In the genomic region with DNA sequence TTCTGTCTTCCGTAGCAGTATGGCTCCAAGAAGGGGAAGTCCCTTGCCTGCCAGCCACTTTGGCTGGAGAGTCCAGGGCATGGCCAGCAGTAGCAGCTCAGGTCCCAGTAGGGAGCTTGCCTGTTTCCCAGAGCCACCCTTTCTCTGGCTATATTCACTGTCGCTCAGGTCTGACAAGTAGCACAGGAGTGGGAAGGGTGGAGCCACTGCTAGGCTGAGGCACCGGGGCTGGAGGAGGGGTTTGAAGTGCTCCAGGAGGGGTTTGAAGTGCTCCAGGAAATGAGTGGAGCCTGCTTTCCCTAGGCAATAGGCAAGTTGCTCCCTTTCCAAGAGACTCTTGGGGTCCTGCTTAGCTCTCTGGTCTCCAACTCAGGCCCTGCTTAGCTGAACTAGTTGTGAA, we compare ENCODE assay signal across 22 mouse cellular contexts. TPM values are rescaled to one million over a fixed set of nuclear protein-coding genes. Genes with fewer than 3 reads are reported as not detected.
A peak's percentile ranks its signal among the peaks of the same experiment; 100 is the strongest.
DNase-seq lines count a peak whose midpoint lies in the region; ATAC-seq and TF ChIP-seq lines count a peak whose summit lies in the region.
"Had no signal": no experiment of that assay in that cellular context is flagged by ENCODE, and none has a peak within 500 bp of the region (broad histone marks: within the 10 kb centered on the region; RNA-seq: fewer than 3 reads in every experiment).

A gene (minus strand): TSS at position 190 of the 400 bp plus-strand sequence.

- H3K9me3 ChIP-seq in lung, postnatal 0 days (ENCODE audit: low read length), result no peaks in the 10 kb centered on the region
- H3K9me3 ChIP-seq: forebrain, embryonic 15.5 days; heart, embryonic 13.5 days; hindbrain, embryonic 15.5 days; midbrain, embryonic 12.5 days; neural tube, embryonic 13.5 days had no signal

- no peak for TF ChIP-seq CTCF in lung, postnatal 0 days (IDR thresholded peaks at IDR 0.05)

- 49% methylated on average over 3 of the region's 3 CpGs for WGBS in lung, postnatal 0 days

- peak; percentile 90 for ATAC-seq in lung, postnatal 0 days
- no peak for ATAC-seq in inflammation-experienced regulatory T-cells, adult 6 months
- ATAC-seq in megakaryocyte-erythroid progenitor cell, adult 5-6 weeks (replicated peaks; ENCODE audit: low FRiP score, low TSS enrichment, poor library complexity, severe bottlenecking), result no peak
- ATAC-seq: forebrain, embryonic 15.5 days had no signal

- TF ChIP-seq EP300 in lung, postnatal 0 days (IDR thresholded peaks at IDR 0.05), result no peak

- H3K9ac ChIP-seq in lung, postnatal 0 days (replicated peaks; ENCODE audit: low read depth), result no peak within 1 kb of the TSS
- H3K9ac ChIP-seq: forebrain, embryonic 15.5 days; heart, embryonic 13.5 days; hindbrain, embryonic 15.5 days; midbrain, embryonic 12.5 days; neural tube, embryonic 13.5 days had no signal

- peak within 1 kb of the TSS; percentile 38 for H3K27ac ChIP-seq in lung, postnatal 0 days (ENCODE audit: low read length)
- H3K27ac ChIP-seq: forebrain, embryonic 15.5 days; heart, embryonic 13.5 days; hindbrain, embryonic 15.5 days; macrophage; midbrain, embryonic 12.5 days; neural tube, embryonic 13.5 days had no signal

- peak; percentile 12 for DNase-seq in adrenal gland, postnatal 14 days
- no peak for DNase-seq in adrenal gland, adult 2 months
- DNase-seq in urinary bladder, postnatal 14 days (ENCODE audit: low spot score), result peak; percentile 20
- DNase-seq in urinary bladder, postnatal 25 days (ENCODE audit: low spot score), result no peak
- DNase-seq in lung, postnatal 0 days (ENCODE audit: low spot score), result peak; percentile 86
- no peak for DNase-seq in embryo, embryonic 11 days
- DNase-seq: cerebellum, adult 9-10 months; heart, postnatal 36 days; kidney, adult 8-10 months; kidney, postnatal 36 days; layer of hippocampus, postnatal 36 days had no signal

- no peak within 1 kb of the TSS for H3K4me3 ChIP-seq in lung, postnatal 0 days (ENCODE audit: low read depth, low read length)
- H3K4me3 ChIP-seq: erythroblast, embryonic 14.5 days; forebrain, embryonic 15.5 days; heart, embryonic 13.5 days; hindbrain, embryonic 15.5 days; midbrain, embryonic 12.5 days; neural tube, embryonic 13.5 days had no signal

- H3K36me3 ChIP-seq in lung, postnatal 0 days (ENCODE audit: insufficient read depth, low read length), result 0 out of 2 replicates have a peak, but pooled peaks cover 7% of the 10 kb centered on the region

- no peaks in the 10 kb centered on the region for H3K4me1 ChIP-seq in lung, postnatal 0 days (ENCODE audit: insufficient read depth, low read depth, low read length)
- H3K4me1 ChIP-seq: forebrain, embryonic 15.5 days; hindbrain, embryonic 15.5 days; midbrain, embryonic 12.5 days; neural tube, embryonic 13.5 days had no signal

- H3K4me2 ChIP-seq in lung, postnatal 0 days (replicated peaks; ENCODE audit: low read depth, low read length), result no peak within 1 kb of the TSS
- H3K4me2 ChIP-seq: forebrain, embryonic 15.5 days; heart, embryonic 13.5 days; hindbrain, embryonic 15.5 days; midbrain, embryonic 12.5 days; neural tube, embryonic 13.5 days had no signal

- H3K27me3 ChIP-seq in lung, postnatal 0 days (replicated peaks; ENCODE audit: insufficient read depth, low read length), result no peaks in the 10 kb centered on the region
- H3K27me3 ChIP-seq: forebrain, embryonic 15.5 days; heart, embryonic 13.5 days; hindbrain, embryonic 15.5 days; midbrain, embryonic 12.5 days; neural tube, embryonic 13.5 days had no signal

RNA-seq across cellular contexts. Expression of the gene that starts here (rescaled TPM):
- total RNA-seq in adrenal gland, postnatal 14 days (2021), result 0.23 TPM in 1 of 2 replicates, not detected in the other
- not detected for total RNA-seq in adrenal gland, adult 2 months (2021)
- not detected in 2 replicates for polyA plus RNA-seq in adrenal gland, adult 2 months (2012; rRNA removed)
- 1.8 and 2.2 TPM in 2 replicates for polyA plus RNA-seq in lung, postnatal 0 days (2015; fragmentation: Nextera tagmentation; extraction: Ambion mirVana)
- 1 to 10 TPM in 2 of 3 experiments, under 1 TPM in 1; 0.80 to 2.8 (median 1.7) TPM for polyA plus RNA-seq in inflammation-experienced regulatory T-cells, adult 6 months (2017; shearing (Covaris generic))
- total RNA-seq in megakaryocyte-erythroid progenitor cell, adult 5-6 weeks (2014; fragmentation: Nextera tagmentation), result not detected in 2 replicates
- not detected in 2 replicates for total RNA-seq in megakaryocyte-erythroid progenitor cell, adult 5-6 weeks (2017)
- total RNA-seq: adrenal gland, adult 18-20 months; heart, postnatal 36 days; layer of hippocampus, postnatal 36 days; left cerebral cortex, postnatal 25 days had no signal
- polyA plus RNA-seq: erythroblast, embryonic 14.5 days; forebrain, embryonic 15.5 days; macrophage; neural tube, embryonic 13.5 days had no signal

Comparison
In these comparisons a context has a peak if more than half of its experiments do, and no peak if none do; other contexts are left out.
1. DNase-seq: peak in urinary bladder, postnatal 14 days (single experiment) and lung, postnatal 0 days (single experiment); none in adrenal gland, adult 2 months (single experiment), urinary bladder, postnatal 25 days (single experiment) and embryo, embryonic 11 days (single experiment).
2. Peak in DNase-seq in adrenal gland, postnatal 14 days; RNA of the gene not detected or under 1 TPM.